Mouse (Mus musculus) kidney, embryonic 15.5 days (tissue): Measurements from ENCODE around the gene Yeats4. TPM values are rescaled to one million over a fixed set of nuclear protein-coding genes. Genes with fewer than 3 reads are reported as not detected.

Experiments
- ATAC-seq: fragments of 200-750 bp; cut with Nextera tagmentation; replicated peaks from 2 replicates; pipeline ENCODE4 v1.8.0; 2017; ENCODE audit warnings: moderate TSS enrichment; ENCODE audit not compliant: low FRiP score
- H3K27ac ChIP-seq: fragments of 300-500 bp; sonication (generic); 2 replicates; pipeline ENCODE4 v1.5.1; 2015; ENCODE audit warnings: mild to moderate bottlenecking, inconsistent platforms
- H3K27me3 ChIP-seq: fragments of 300-500 bp; sonication (generic); 2 replicates; pipeline ENCODE4 v1.6.1; 2015; ENCODE audit warnings: inconsistent platforms
- H3K36me3 ChIP-seq: fragments of 300-500 bp; sonication (generic); 2 replicates; pipeline ENCODE4 v1.6.1; 2015; ENCODE audit warnings: inconsistent platforms
- H3K4me1 ChIP-seq: fragments of 300-500 bp; sonication (generic); 2 replicates; pipeline ENCODE4 v1.6.1; 2015; ENCODE audit warnings: inconsistent platforms
- H3K4me2 ChIP-seq: fragments of 300-500 bp; sonication (generic); 2 replicates; pipeline ENCODE4 v1.6.1; 2015; ENCODE audit warnings: moderate library complexity, mild to moderate bottlenecking, inconsistent platforms
- H3K4me3 ChIP-seq: fragments of 300-500 bp; sonication (generic); replicated peaks from 2 replicates; pipeline ENCODE4 v1.5.1; 2015; ENCODE audit warnings: mild to moderate bottlenecking, inconsistent platforms
- H3K9ac ChIP-seq: fragments of 300-500 bp; sonication (generic); 2 replicates; pipeline ENCODE4 v1.6.1; 2015; ENCODE audit warnings: mild to moderate bottlenecking, inconsistent platforms
- H3K9me3 ChIP-seq: fragments of 300-500 bp; sonication (generic); replicated peaks from 2 replicates; pipeline ENCODE4 v1.6.1; 2016; ENCODE audit warnings: inconsistent platforms
- WGBS: fragments of 180-500 bp; shearing (Covaris S2); methylation state at CpG from one replicate; pipeline ENCODE4 v1.1.7; 2015; ENCODE audit warnings: mixed read lengths; 5-methylcytosine and 5-hydroxymethylcytosine counted together
- polyA plus RNA-seq: library from polyadenylated mRNA; unstranded; fragments of >200 nt; fragmentation: Nextera tagmentation; extraction: Ambion mirVana; gene quantifications from 2 replicates; pipeline ENCODE4 v1.2.1, GENCODE M21; 2015

The Yeats4 gene
- polyA plus RNA-seq: 68.6 and 71.1 TPM in 2 replicates

DNA sequence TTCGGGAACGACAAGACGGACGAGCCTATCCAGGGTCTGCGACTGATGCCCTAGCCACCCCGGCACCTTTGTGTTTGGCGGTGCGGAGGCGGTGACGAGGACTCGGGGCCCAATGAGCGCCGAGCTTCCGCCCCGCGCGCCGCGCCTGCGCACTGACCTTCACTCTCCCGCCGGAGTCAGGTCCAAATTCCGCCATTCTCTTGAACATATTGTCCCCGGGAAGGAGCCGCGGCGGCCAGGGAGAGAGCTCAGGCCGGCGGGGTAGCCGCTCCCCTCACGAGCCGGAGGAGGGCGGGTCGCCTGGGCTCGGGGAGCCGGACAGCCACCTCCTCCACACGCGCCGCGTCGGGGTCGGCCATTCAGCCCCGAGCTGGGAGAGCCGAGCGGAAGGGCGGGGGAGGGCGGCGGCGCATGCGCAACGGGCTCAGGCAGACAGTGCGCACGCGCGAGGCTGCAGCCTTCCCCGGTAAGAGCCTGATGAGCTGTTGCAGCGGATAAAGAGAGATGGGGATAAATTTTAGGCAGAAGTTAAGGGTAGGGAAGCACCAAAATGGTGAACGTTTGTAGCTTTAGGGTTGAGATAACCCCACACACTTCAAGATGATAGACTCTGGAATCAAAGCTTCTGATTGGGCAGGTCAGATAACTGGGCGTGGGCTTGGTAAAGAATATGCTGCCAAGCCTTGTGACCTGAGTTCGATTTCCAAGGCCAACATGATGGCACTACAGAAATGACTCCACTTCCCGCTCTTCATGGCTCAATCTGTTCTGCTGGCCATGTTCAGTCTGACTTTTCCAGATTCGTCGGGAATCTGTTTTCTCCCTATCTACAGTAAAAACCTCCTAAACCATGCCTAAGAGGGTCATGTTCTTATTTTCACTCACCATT, at the start of gene Yeats4:
Gene Yeats4 (minus strand): TSS at position 406 of the 889 bp plus-strand sequence.
- H3K9ac ChIP-seq: peak within 1 kb of the TSS; percentile 93
- no peaks in the 10 kb centered on the region for H3K27me3 ChIP-seq
- H3K36me3 ChIP-seq: peaks cover 37% of the 10 kb centered on the region
- H3K27ac ChIP-seq: peak within 1 kb of the TSS; percentile 100
- H3K4me2 ChIP-seq: peak within 1 kb of the TSS; percentile 87
- peak within 1 kb of the TSS; percentile 78 for H3K4me3 ChIP-seq
- no peaks in the 10 kb centered on the region for H3K9me3 ChIP-seq
- WGBS: under 1% methylated on average over 63 of the region's 63 CpGs
- peak; percentile 97 for ATAC-seq
- H3K4me1 ChIP-seq: peaks cover 18% of the 10 kb centered on the region

DNA sequence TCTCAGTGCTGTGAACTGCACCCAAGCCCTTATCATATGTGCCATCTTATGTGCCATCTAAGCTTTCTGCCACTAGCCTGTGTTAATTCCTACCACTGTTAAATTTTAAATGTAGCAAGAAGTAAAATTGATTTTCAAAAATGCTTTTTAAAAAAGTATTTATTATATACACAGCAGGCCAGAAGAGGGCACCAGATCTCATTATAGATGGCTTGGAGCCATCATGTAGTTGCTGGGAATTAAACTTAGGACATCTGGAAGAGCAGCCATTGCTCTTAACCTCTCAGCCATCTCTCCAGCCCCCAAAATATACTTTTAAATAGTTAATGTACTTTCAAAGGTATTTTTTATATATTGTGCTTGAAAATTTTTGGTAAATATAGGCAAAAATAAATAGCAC, 47.7 kb upstream of the Yeats4 start:
- Histone ChIP-seq H3K4me3 (no peak overlapping the region), H3K36me3 (no peaks in the 10 kb centered on the region), H3K9me3 (no peaks in the 10 kb centered on the region), H3K4me2 (no peak overlapping the region), H3K4me1 (no peaks in the 10 kb centered on the region), H3K27me3 (no peaks in the 10 kb centered on the region), H3K27ac (no peak overlapping the region), H3K9ac (no peak overlapping the region)
- no peak for ATAC-seq

DNA sequence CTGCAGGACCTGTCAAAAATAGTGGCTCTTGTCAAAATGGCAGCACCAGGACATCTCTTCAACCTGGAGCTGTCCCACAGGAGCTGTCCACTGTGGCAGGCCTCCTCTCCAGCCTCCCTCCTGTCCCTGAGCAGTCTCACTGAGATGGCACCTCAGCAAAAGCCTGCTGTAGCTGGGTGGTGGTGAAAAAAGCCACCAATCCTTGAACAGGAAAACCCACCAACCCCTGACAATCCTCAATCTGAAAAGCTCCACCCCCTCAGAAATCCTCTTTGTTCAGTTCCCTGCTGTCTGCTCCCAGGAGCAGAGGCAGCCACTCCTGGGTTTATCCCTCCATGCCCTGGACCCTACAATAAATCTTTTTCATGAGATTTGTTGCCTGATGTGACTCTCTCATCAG, 35.6 kb upstream of the Yeats4 start:
- H3K36me3 ChIP-seq: no peaks in the 10 kb centered on the region
- H3K9me3 ChIP-seq: peaks cover 5% of the 10 kb centered on the region; the same call in 1 of the 2 replicates
- H3K4me2 ChIP-seq: no peak overlapping the region
- H3K27ac ChIP-seq: no peak overlapping the region
- no peaks in the 10 kb centered on the region for H3K27me3 ChIP-seq
- H3K4me1 ChIP-seq: no peaks in the 10 kb centered on the region
- no peak overlapping the region for H3K4me3 ChIP-seq
- H3K9ac ChIP-seq: no peak overlapping the region
- no peak for ATAC-seq

DNA sequence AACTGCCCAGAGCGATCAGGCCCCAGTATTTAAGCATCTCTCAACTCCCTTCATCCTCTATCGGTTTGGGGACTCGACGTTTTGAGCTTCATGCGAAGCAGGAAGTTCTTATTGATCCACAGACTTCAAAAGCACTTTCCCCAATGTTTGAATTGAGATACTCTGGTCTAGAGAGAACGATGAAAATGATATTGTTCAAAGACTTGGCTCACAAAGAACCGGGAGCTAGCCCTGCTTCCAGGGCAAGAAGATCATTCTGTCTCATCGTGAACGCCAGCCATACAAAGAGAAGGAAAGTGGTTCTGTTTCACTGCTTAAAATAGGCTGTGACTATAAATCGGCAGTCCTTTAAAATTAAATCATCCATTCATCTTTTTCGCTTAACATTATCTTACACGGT, 14.3 kb upstream of the Yeats4 start, which contains the start of gene 9530003J23Rik:
Gene 9530003J23Rik (minus strand): TSS at position 101 of the 400 bp plus-strand sequence.
- H3K27me3 ChIP-seq: no peaks in the 10 kb centered on the region
- no peak within 1 kb of the TSS for H3K4me3 ChIP-seq
- H3K9me3 ChIP-seq: no peaks in the 10 kb centered on the region
- no peaks in the 10 kb centered on the region for H3K36me3 ChIP-seq
- H3K4me2 ChIP-seq: no peak within 1 kb of the TSS
- no peak within 1 kb of the TSS for H3K27ac ChIP-seq
- no peak for ATAC-seq
- no peak within 1 kb of the TSS for H3K9ac ChIP-seq
- 89% methylated on average over 12 of the region's 12 CpGs for WGBS
- H3K4me1 ChIP-seq: peaks cover 9% of the 10 kb centered on the region

DNA sequence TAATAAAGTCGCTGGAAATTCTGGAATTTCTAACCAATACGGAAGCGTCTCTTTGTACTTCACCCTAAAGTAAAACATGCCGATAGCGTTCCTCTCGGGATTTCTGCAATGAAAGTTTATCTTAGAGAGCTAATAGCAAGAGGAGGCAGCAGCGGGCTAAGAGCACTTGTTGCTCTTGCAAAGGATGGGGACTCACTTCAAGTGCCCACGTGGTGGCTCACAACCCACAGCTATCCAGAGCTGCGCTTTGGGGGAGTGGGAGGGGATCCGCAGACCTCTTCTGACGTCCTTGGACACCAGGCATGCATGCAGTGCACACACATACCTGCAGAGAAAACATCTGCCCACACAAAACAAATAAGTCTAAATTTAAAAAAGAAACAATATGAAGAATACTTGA, 11.6 kb upstream of the Yeats4 start:
- peaks cover 15% of the 10 kb centered on the region for H3K4me1 ChIP-seq
- H3K27ac ChIP-seq: no peak overlapping the region
- H3K9me3 ChIP-seq: no peaks in the 10 kb centered on the region
- no peak overlapping the region for H3K9ac ChIP-seq
- no peaks in the 10 kb centered on the region for H3K36me3 ChIP-seq
- no peak overlapping the region for H3K4me2 ChIP-seq
- H3K4me3 ChIP-seq: no peak overlapping the region
- WGBS: 57% methylated on average over 11 of the region's 11 CpGs
- no peaks in the 10 kb centered on the region for H3K27me3 ChIP-seq
- no peak for ATAC-seq

DNA sequence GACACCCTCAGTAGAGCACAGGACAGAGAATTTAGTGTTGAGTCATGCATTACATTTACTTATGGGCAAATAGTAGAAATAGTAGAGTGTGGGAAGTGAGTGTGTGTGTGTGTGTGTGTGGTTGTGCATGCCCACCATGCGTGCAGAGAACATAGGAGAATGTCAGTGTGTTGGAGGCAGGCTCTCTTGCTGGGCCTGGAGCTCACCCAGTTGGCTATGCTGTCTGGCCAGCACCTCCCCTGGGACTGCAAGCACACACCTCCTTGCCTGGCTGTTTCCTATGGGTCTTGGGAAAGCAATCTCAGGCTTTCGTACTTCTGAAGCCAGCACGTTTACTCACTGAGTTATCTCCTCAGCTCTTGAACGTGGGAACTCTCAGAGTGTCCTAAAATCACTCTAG, 10.5 kb upstream of the Yeats4 start:
- ATAC-seq: no peak
- WGBS: 58% methylated on average over 4 of the region's 4 CpGs
- no peak overlapping the region for H3K9ac ChIP-seq
- H3K4me2 ChIP-seq: no peak overlapping the region
- peaks cover 23% of the 10 kb centered on the region for H3K4me1 ChIP-seq
- H3K27ac ChIP-seq: no peak overlapping the region
- no peaks in the 10 kb centered on the region for H3K36me3 ChIP-seq
- H3K9me3 ChIP-seq: no peaks in the 10 kb centered on the region
- H3K4me3 ChIP-seq: no peak overlapping the region
- H3K27me3 ChIP-seq: no peaks in the 10 kb centered on the region

DNA sequence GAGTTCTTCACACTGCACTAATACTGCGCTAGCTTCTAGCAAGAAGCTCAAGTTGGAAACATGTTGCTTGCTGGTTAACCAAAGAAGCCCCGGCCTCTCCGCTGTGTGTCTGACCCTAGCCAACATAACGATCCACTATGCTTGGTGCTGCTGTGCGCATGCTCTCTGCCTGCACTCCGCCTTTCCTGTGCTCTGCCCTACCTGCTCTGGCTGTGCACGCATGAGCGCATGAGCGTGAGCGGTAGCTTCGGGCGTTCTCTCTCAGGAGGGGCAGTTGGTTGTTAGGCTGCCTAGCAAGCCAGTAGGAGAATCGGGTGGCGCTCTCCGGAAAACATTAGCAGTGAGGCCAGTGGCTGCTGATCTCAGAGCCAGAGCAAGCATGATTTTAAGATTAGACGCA, 5.5 kb upstream of the Yeats4 start:
- 56% methylated on average over 16 of the region's 16 CpGs for WGBS
- peak; percentile 89 for ATAC-seq
- Histone ChIP-seq H3K4me1 (peaks cover 24% of the 10 kb centered on the region), H3K27me3 (no peaks in the 10 kb centered on the region), H3K36me3 (no peaks in the 10 kb centered on the region), H3K9ac (no peak overlapping the region), H3K4me3 (no peak overlapping the region), H3K27ac (peak overlapping the region; percentile 59), H3K4me2 (peak overlapping the region; percentile 2; the same call in 1 of the 2 replicates), H3K9me3 (no peaks in the 10 kb centered on the region)

DNA sequence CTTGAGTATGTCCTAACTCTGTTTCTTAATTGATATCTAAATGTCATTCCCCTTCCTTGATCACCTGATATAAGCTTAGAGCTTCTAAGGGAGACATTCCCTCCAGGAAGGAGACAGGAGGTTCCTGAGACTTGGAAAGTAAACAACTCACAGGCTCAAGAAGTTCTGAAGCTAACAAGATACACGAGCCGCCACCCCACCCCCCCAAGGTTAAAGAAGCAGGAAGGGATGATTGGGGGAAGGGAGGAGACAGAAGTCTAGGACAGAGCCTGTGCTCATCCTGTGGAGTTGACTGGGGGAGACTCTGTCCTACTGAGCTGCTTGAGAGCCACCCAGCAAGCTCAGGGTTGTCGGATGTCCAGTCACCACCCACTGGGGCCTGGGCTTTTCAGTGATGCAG, 1.7 kb upstream of the Yeats4 start:
- Histone ChIP-seq H3K4me3 (no peak overlapping the region), H3K4me2 (no peak overlapping the region), H3K36me3 (peaks cover 20% of the 10 kb centered on the region), H3K4me1 (peaks cover 27% of the 10 kb centered on the region), H3K27me3 (no peaks in the 10 kb centered on the region), H3K9me3 (no peaks in the 10 kb centered on the region), H3K27ac (no peak overlapping the region), H3K9ac (no peak overlapping the region)
- no peak for ATAC-seq
- WGBS: 79% methylated on average over 3 of the region's 3 CpGs

DNA sequence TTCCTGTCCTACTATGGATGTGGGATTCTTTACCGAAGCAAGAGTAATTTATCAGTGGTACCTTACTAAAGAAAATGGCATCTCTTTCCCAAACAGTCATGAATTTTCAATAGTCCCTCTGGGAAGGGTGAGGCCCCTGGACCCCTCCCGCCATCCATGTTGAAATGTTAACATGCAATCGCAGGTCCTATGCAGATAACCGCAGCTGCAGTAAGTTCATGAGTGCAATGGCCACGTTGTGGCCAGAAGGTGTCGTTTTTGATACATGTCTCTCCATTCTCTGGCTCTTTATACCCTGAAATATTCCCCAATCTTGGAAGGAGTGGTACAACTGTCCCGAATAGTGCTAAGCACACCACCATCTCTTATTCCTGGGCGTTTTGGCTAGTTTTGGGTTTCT, 787 bp upstream of the Yeats4 start:
- Histone ChIP-seq H3K9ac (no peak overlapping the region), H3K27ac (no peak overlapping the region), H3K27me3 (no peaks in the 10 kb centered on the region), H3K4me2 (peak overlapping the region; percentile 87), H3K4me1 (peaks cover 18% of the 10 kb centered on the region), H3K36me3 (peaks cover 29% of the 10 kb centered on the region), H3K4me3 (peak overlapping the region; percentile 78; the same call in 1 of the 2 replicates), H3K9me3 (no peaks in the 10 kb centered on the region)
- 60% methylated on average over 8 of the region's 8 CpGs for WGBS
- no peak for ATAC-seq

DNA sequence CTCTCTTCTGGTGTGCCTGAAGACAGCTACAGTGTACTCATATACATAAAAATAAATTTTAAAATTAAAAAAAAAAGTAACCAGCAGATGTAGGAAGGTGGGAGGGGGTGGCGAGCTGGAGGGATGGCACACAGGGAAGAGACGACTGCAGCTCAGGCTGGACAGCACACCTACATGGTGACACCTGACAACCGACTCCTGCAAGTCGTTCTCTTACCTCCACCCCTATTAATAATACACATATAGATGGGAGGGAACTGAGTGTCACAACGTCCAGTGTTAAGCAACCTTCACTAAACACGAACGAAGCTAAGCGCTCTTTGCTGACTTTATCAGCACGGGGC, 577 bp downstream of the Yeats4 start:
- peak overlapping the region; percentile 100 for H3K27ac ChIP-seq
- H3K4me1 ChIP-seq: peaks cover 18% of the 10 kb centered on the region
- H3K36me3 ChIP-seq: peaks cover 39% of the 10 kb centered on the region
- peak overlapping the region; percentile 78 for H3K4me3 ChIP-seq
- no peaks in the 10 kb centered on the region for H3K9me3 ChIP-seq
- WGBS: 0% methylated on average over 9 of the region's 9 CpGs
- peak overlapping the region; percentile 93 for H3K9ac ChIP-seq
- ATAC-seq: no peak; the same call in 1 of the 2 replicates
- H3K27me3 ChIP-seq: no peaks in the 10 kb centered on the region
- peak overlapping the region; percentile 87 for H3K4me2 ChIP-seq

DNA sequence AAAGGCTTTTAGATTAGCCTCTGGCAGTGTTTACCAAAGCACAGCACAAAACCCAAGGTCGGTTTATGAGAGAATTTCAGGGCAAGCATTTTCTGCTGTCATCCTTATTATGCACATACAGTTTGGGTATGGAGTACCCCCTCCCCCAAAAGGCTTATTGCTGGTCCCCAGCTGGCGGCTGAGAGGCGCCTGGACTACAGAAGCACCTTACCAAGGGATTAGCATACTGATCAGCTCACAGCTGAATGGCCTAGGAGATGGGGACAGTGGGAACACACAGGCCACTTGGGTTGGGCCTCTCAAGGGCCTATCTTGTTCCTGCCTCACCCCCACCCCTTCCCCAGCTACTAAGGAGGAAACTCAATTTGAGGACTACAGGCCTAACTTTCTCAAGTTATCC, 1.5 kb downstream of the Yeats4 start:
- no peaks in the 10 kb centered on the region for H3K27me3 ChIP-seq
- H3K9me3 ChIP-seq: no peaks in the 10 kb centered on the region
- peak overlapping the region; percentile 33; the same call in 1 of the 2 replicates for H3K9ac ChIP-seq
- ATAC-seq: no peak
- 0 out of 2 replicates have a peak overlapping the region, but pooled peaks have one; percentile 8 for H3K4me3 ChIP-seq
- no peak overlapping the region for H3K27ac ChIP-seq
- H3K4me2 ChIP-seq: peak overlapping the region; percentile 87
- peaks cover 48% of the 10 kb centered on the region for H3K36me3 ChIP-seq
- 74% methylated on average over 3 of the region's 3 CpGs for WGBS
- peaks cover 18% of the 10 kb centered on the region for H3K4me1 ChIP-seq

DNA sequence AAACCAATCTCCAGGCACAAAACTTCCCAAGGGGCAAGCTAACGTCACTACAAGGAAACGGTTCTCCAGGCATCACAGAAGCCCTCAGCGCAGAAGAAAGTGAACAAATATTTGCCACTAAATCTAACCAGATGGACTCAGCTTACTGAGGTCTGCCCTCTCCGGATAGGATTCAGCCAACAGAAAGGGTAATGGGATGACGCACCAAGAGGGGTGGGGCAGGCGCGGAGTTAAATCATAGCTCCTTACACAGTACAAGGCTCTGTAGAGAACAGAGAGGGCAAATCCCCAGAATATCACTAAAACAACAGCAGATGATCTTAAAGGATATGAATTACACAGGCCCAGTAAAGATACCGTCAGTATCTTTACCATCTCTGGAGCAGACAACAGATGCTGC, 6.0 kb downstream of the Yeats4 start:
- peaks cover 91% of the 10 kb centered on the region for H3K36me3 ChIP-seq
- no peaks in the 10 kb centered on the region for H3K27me3 ChIP-seq
- H3K27ac ChIP-seq: no peak overlapping the region
- no peak for ATAC-seq
- H3K9me3 ChIP-seq: no peaks in the 10 kb centered on the region
- no peak overlapping the region for H3K4me2 ChIP-seq
- 95% methylated on average over 8 of the region's 8 CpGs for WGBS
- no peak overlapping the region for H3K4me3 ChIP-seq
- H3K4me1 ChIP-seq: peaks cover 8% of the 10 kb centered on the region
- no peak overlapping the region for H3K9ac ChIP-seq
